Mouse (Mus musculus): ENCODE measurements at regions not wholly inside any gene's neighbourhood (a gene's known extent, or its start where the extent isn't known, plus 50 kb on each side); places are given as distances from the start of the nearest gene placed in this dataset.

GRCm38 (mm10) chr17:85930789-85931188 lies 214.2 kb downstream of the Srbd1 start:
- TF ChIP-seq POLR2A (IDR thresholded peaks at IDR 0.05; ENCODE audit: extremely low read depth, insufficient read depth, low read length) (no peak), CTCF (IDR thresholded peaks at IDR 0.05; ENCODE audit: low read depth, low read length) (no peak)

All from liver, adult 2 months (tissue).